8 mouse cellular contexts compared by ENCODE assay signal in the genomic region with DNA sequence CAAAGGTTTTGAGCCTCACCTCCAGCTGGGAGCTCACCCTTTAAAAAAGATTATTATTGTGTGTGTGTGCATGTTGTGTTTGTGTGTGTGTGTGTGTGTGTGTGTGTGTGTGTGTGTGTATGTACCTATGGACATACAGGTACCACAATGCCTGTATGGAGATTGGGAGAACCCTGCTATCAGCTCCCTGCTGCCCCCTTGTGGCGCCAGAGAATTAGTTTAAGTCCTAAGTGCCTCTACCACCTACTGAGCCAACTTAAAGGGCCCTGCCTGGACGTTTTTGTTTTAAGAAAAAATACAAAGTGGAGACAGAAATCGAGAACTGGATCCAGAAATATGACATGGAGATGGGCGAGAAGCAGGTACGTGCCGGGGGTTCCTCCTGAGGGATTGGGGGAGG. TPM values are rescaled to one million over a fixed set of nuclear protein-coding genes. Genes with fewer than 3 reads are reported as not detected.
DNase-seq lines count a peak whose midpoint lies in the region; ATAC-seq and TF ChIP-seq lines count a peak whose summit lies in the region.

No protein-coding gene starts in this region.

- H3K36me3 ChIP-seq in C2C12 (ENCODE audit: control insufficient read depth, insufficient read depth) = no peaks in the 10 kb centered on the region
- H3K36me3 ChIP-seq in embryonic facial prominence, embryonic 14.5 days (ENCODE audit: control insufficient read depth, insufficient read depth, low read length) = 0 out of 2 replicates have a peak, but pooled peaks cover 2% of the 10 kb centered on the region
- no peaks in the 10 kb centered on the region for H3K36me3 ChIP-seq in heart, embryonic 11.5 days (ENCODE audit: control insufficient read depth, insufficient read depth, low read length)
- H3K36me3 ChIP-seq in kidney, embryonic 14.5 days (ENCODE audit: control insufficient read depth, insufficient read depth, low read length) = no peaks in the 10 kb centered on the region; the same call in 1 of the 2 replicates
- no peaks in the 10 kb centered on the region for H3K36me3 ChIP-seq in liver, embryonic 15.5 days (replicated peaks)
- peaks cover 3% of the 10 kb centered on the region; the same call in 1 of the 2 replicates for H3K36me3 ChIP-seq in neural tube, embryonic 12.5 days

- H3ac ChIP-seq in C2C12 (ENCODE audit: control insufficient read depth, insufficient read length, low read depth) = no peak overlapping the region

- H3K9me3 ChIP-seq in embryonic facial prominence, embryonic 14.5 days (ENCODE audit: control insufficient read depth, low read length) = no peaks in the 10 kb centered on the region
- no peaks in the 10 kb centered on the region for H3K9me3 ChIP-seq in heart, embryonic 11.5 days (replicated peaks; ENCODE audit: control insufficient read depth, low read length)
- H3K9me3 ChIP-seq in kidney, embryonic 14.5 days (ENCODE audit: control insufficient read depth, low read length) = no peaks in the 10 kb centered on the region
- H3K9me3 ChIP-seq in liver, embryonic 15.5 days (replicated peaks) = no peaks in the 10 kb centered on the region
- H3K9me3 ChIP-seq in neural tube, embryonic 12.5 days = no peaks in the 10 kb centered on the region

- H3K4me2 ChIP-seq in embryonic facial prominence, embryonic 14.5 days (ENCODE audit: low read depth, low read length) = peak overlapping the region; percentile 67
- peak overlapping the region; percentile 66 for H3K4me2 ChIP-seq in heart, embryonic 11.5 days
- H3K4me2 ChIP-seq in kidney, embryonic 14.5 days (replicated peaks; ENCODE audit: low read depth, low read length) = peak overlapping the region; percentile 54
- peak overlapping the region; percentile 63 for H3K4me2 ChIP-seq in liver, embryonic 15.5 days
- H3K4me2 ChIP-seq in neural tube, embryonic 12.5 days (replicated peaks) = peak overlapping the region; percentile 67

- no peaks in the 10 kb centered on the region for H3K27me3 ChIP-seq in C2C12 (ENCODE audit: control insufficient read depth, insufficient read depth, insufficient read length)
- no peaks in the 10 kb centered on the region for H3K27me3 ChIP-seq in embryonic facial prominence, embryonic 14.5 days (replicated peaks; ENCODE audit: control insufficient read depth, insufficient read depth, low read length)
- H3K27me3 ChIP-seq in heart, embryonic 11.5 days (ENCODE audit: control insufficient read depth, insufficient read depth, low read length) = peaks cover 5% of the 10 kb centered on the region; the same call in 1 of the 2 replicates
- no peaks in the 10 kb centered on the region for H3K27me3 ChIP-seq in kidney, embryonic 14.5 days (ENCODE audit: control insufficient read depth, insufficient read depth, low read length)
- H3K27me3 ChIP-seq in liver, embryonic 15.5 days = no peaks in the 10 kb centered on the region
- H3K27me3 ChIP-seq in neural tube, embryonic 12.5 days (replicated peaks) = no peaks in the 10 kb centered on the region

- H3K4me3 ChIP-seq in C2C12 (ENCODE audit: insufficient read depth, poor library complexity, severe bottlenecking) = peak overlapping the region; percentile 11
- H3K4me3 ChIP-seq in embryonic facial prominence, embryonic 14.5 days (ENCODE audit: low read depth, low read length) = peak overlapping the region; percentile 39
- H3K4me3 ChIP-seq in heart, embryonic 11.5 days (ENCODE audit: low read depth, low read length) = peak overlapping the region; percentile 33; the same call in 1 of the 2 replicates
- H3K4me3 ChIP-seq in kidney, embryonic 14.5 days (ENCODE audit: low read length) = peak overlapping the region; percentile 32; the same call in 1 of the 2 replicates
- H3K4me3 ChIP-seq in liver, embryonic 15.5 days (replicated peaks) = peak overlapping the region; percentile 37
- H3K4me3 ChIP-seq in neural tube, embryonic 12.5 days = no peak overlapping the region; the same call in 1 of the 2 replicates

- no peaks in the 10 kb centered on the region for H3K79me2 ChIP-seq in C2C12 (ENCODE audit: control insufficient read depth, insufficient read depth)

- DNase-seq in adrenal gland, postnatal 4 days (ENCODE audit: low spot score in 2 of 2) = peak; percentile 65 to 75
- peak; percentile 87 for DNase-seq in embryonic facial prominence, embryonic 14.5 days (ENCODE audit: low spot score)
- peak; percentile 65 for DNase-seq in telencephalon, adult 2 months (ENCODE audit: low read depth, low spot score)

- peak; percentile 53 for TF ChIP-seq CTCF in C2C12 (IDR thresholded peaks at IDR 0.05; ENCODE audit: control insufficient read depth, insufficient read depth, insufficient read length)

- peak overlapping the region; percentile 53 for H3K9ac ChIP-seq in embryonic facial prominence, embryonic 14.5 days (ENCODE audit: low read depth, low read length)
- H3K9ac ChIP-seq in heart, embryonic 11.5 days (ENCODE audit: low read depth, low read length) = peak overlapping the region; percentile 63; the same call in 1 of the 2 replicates
- H3K9ac ChIP-seq in kidney, embryonic 14.5 days (ENCODE audit: low read depth, low read length) = peak overlapping the region; percentile 45; the same call in 1 of the 2 replicates
- H3K9ac ChIP-seq in liver, embryonic 15.5 days = no peak overlapping the region
- peak overlapping the region; percentile 55; the same call in 1 of the 2 replicates for H3K9ac ChIP-seq in neural tube, embryonic 12.5 days

- WGBS in embryonic facial prominence, embryonic 14.5 days = 0% methylated on average over 6 of the region's 6 CpGs
- 3% methylated on average over 6 of the region's 6 CpGs for WGBS in heart, embryonic 11.5 days (ENCODE audit: insufficient replicate concordance)
- 2% methylated on average over 6 of the region's 6 CpGs for WGBS in kidney, embryonic 14.5 days
- WGBS in liver, embryonic 15.5 days (ENCODE audit: insufficient replicate concordance) = 4% methylated on average over 6 of the region's 6 CpGs
- WGBS in neural tube, embryonic 12.5 days = under 1% methylated on average over 6 of the region's 6 CpGs

- H3K27ac ChIP-seq in embryonic facial prominence, embryonic 14.5 days (replicated peaks; ENCODE audit: low read depth, low read length) = no peak overlapping the region; the same call in 1 of the 2 replicates
- no peak overlapping the region for H3K27ac ChIP-seq in heart, embryonic 11.5 days (ENCODE audit: low read depth, low read length)
- H3K27ac ChIP-seq in kidney, embryonic 14.5 days (ENCODE audit: low read depth, low read length) = no peak overlapping the region
- no peak overlapping the region for H3K27ac ChIP-seq in liver, embryonic 15.5 days (replicated peaks)
- H3K27ac ChIP-seq in neural tube, embryonic 12.5 days = no peak overlapping the region

- no peaks in the 10 kb centered on the region; the same call in 1 of the 2 replicates for H3K4me1 ChIP-seq in embryonic facial prominence, embryonic 14.5 days (ENCODE audit: control insufficient read depth, insufficient read depth, low read length)
- H3K4me1 ChIP-seq in heart, embryonic 11.5 days (ENCODE audit: control insufficient read depth, insufficient read depth, low read length) = peaks cover 17% of the 10 kb centered on the region; the same call in 1 of the 2 replicates
- H3K4me1 ChIP-seq in kidney, embryonic 14.5 days (ENCODE audit: control insufficient read depth, insufficient read depth, low read length) = peaks cover 7% of the 10 kb centered on the region; the same call in 1 of the 2 replicates
- H3K4me1 ChIP-seq in liver, embryonic 15.5 days (replicated peaks) = peaks cover 37% of the 10 kb centered on the region
- peaks cover 5% of the 10 kb centered on the region for H3K4me1 ChIP-seq in neural tube, embryonic 12.5 days

- peak; percentile 73 for ATAC-seq in embryonic facial prominence, embryonic 14.5 days (ENCODE audit: low read depth)
- no peak for ATAC-seq in heart, embryonic 11.5 days (replicated peaks; ENCODE audit: insufficient number of reproducible peaks, low FRiP score, low TSS enrichment)
- no peak for ATAC-seq in kidney, embryonic 14.5 days (ENCODE audit: low FRiP score, low TSS enrichment)
- 0 out of 2 replicates have a peak, but pooled peaks have one; percentile 19 for ATAC-seq in liver, embryonic 15.5 days (ENCODE audit: insufficient read depth)
- no peak for ATAC-seq in neural tube, embryonic 12.5 days (ENCODE audit: low FRiP score, low read depth)

- no peaks in the 10 kb centered on the region for H3K79me3 ChIP-seq in C2C12 (ENCODE audit: low read depth)

RNA-seq across cellular contexts. Expression of a gene that starts 7.5 kb away (rescaled TPM):
- 17.2 TPM for polyA plus RNA-seq in C2C12 (2012; fragmentation: generic; extraction: Trizol)
- 10 to 100 TPM; 11.8 to 13.5 TPM for total RNA-seq in adrenal gland, postnatal 4 days (2021)
- 9.9 and 11.4 TPM in 2 replicates for polyA plus RNA-seq in embryonic facial prominence, embryonic 14.5 days (2014; fragmentation: Nextera tagmentation; extraction: Ambion mirVana)
- 5.6 and 7.9 TPM in 2 replicates for polyA plus RNA-seq in heart, embryonic 11.5 days (2014; fragmentation: Nextera tagmentation; extraction: Ambion mirVana)
- polyA plus RNA-seq in kidney, embryonic 14.5 days (2014; fragmentation: Nextera tagmentation; extraction: Ambion mirVana) = 10.4 and 11.1 TPM in 2 replicates
- polyA plus RNA-seq in liver, embryonic 15.5 days (2015; fragmentation: Nextera tagmentation; extraction: Ambion mirVana) = 4.0 TPM in 2 replicates
- 19.1 and 20.1 TPM in 2 replicates for polyA plus RNA-seq in neural tube, embryonic 12.5 days (2016; fragmentation: Nextera tagmentation; extraction: Ambion mirVana)

RNA-seq across cellular contexts. Expression of a gene that starts 7.7 kb away (rescaled TPM):
- polyA plus RNA-seq in C2C12 (2012; fragmentation: generic; extraction: Trizol) = 50.2 TPM
- 10 to 100 TPM; 47.6 to 51.4 TPM for total RNA-seq in adrenal gland, postnatal 4 days (2021)
- 28.2 and 36.4 TPM in 2 replicates for polyA plus RNA-seq in embryonic facial prominence, embryonic 14.5 days (2014; fragmentation: Nextera tagmentation; extraction: Ambion mirVana)
- polyA plus RNA-seq in heart, embryonic 11.5 days (2014; fragmentation: Nextera tagmentation; extraction: Ambion mirVana) = 22.2 and 23.5 TPM in 2 replicates
- polyA plus RNA-seq in kidney, embryonic 14.5 days (2014; fragmentation: Nextera tagmentation; extraction: Ambion mirVana) = 22.3 and 37.7 TPM in 2 replicates
- polyA plus RNA-seq in liver, embryonic 15.5 days (2015; fragmentation: Nextera tagmentation; extraction: Ambion mirVana) = 16.2 and 17.7 TPM in 2 replicates
- 57.8 and 58.3 TPM in 2 replicates for polyA plus RNA-seq in neural tube, embryonic 12.5 days (2016; fragmentation: Nextera tagmentation; extraction: Ambion mirVana)

RNA-seq across cellular contexts. Expression of a gene that starts 16.0 kb away (rescaled TPM):
- polyA plus RNA-seq in C2C12 (2012; fragmentation: generic; extraction: Trizol) = 0.33 TPM
- 1 to 10 TPM; 1.2 to 1.5 TPM for total RNA-seq in adrenal gland, postnatal 4 days (2021)
- polyA plus RNA-seq in embryonic facial prominence, embryonic 14.5 days (2014; fragmentation: Nextera tagmentation; extraction: Ambion mirVana) = 0.60 and 1.7 TPM in 2 replicates
- polyA plus RNA-seq in heart, embryonic 11.5 days (2014; fragmentation: Nextera tagmentation; extraction: Ambion mirVana) = 0.18 and 0.54 TPM in 2 replicates
- polyA plus RNA-seq in kidney, embryonic 14.5 days (2014; fragmentation: Nextera tagmentation; extraction: Ambion mirVana) = 0.57 and 1.4 TPM in 2 replicates
- polyA plus RNA-seq in liver, embryonic 15.5 days (2015; fragmentation: Nextera tagmentation; extraction: Ambion mirVana) = 0.90 and 1.2 TPM in 2 replicates
- 0.70 and 0.93 TPM in 2 replicates for polyA plus RNA-seq in neural tube, embryonic 12.5 days (2016; fragmentation: Nextera tagmentation; extraction: Ambion mirVana)

RNA-seq across cellular contexts. Expression of a gene that starts 16.4 kb away (rescaled TPM):
- polyA plus RNA-seq in C2C12 (2012; fragmentation: generic; extraction: Trizol) = 34.6 TPM
- total RNA-seq in adrenal gland, postnatal 4 days (2021) = 10 to 100 TPM; 47.5 to 49.5 TPM
- 24.8 and 26.7 TPM in 2 replicates for polyA plus RNA-seq in embryonic facial prominence, embryonic 14.5 days (2014; fragmentation: Nextera tagmentation; extraction: Ambion mirVana)
- 18.1 and 19.1 TPM in 2 replicates for polyA plus RNA-seq in heart, embryonic 11.5 days (2014; fragmentation: Nextera tagmentation; extraction: Ambion mirVana)
- 33.8 and 37.3 TPM in 2 replicates for polyA plus RNA-seq in kidney, embryonic 14.5 days (2014; fragmentation: Nextera tagmentation; extraction: Ambion mirVana)
- polyA plus RNA-seq in liver, embryonic 15.5 days (2015; fragmentation: Nextera tagmentation; extraction: Ambion mirVana) = 22.7 and 26.4 TPM in 2 replicates
- polyA plus RNA-seq in neural tube, embryonic 12.5 days (2016; fragmentation: Nextera tagmentation; extraction: Ambion mirVana) = 19.4 and 21.7 TPM in 2 replicates

RNA-seq across cellular contexts. Expression of a gene that starts 29.2 kb away (rescaled TPM):
- polyA plus RNA-seq in C2C12 (2012; fragmentation: generic; extraction: Trizol) = not detected
- total RNA-seq in adrenal gland, postnatal 4 days (2021) = under 1 TPM; 0.56 to 0.78 TPM
- polyA plus RNA-seq in embryonic facial prominence, embryonic 14.5 days (2014; fragmentation: Nextera tagmentation; extraction: Ambion mirVana) = 1.0 TPM in 1 of 2 replicates, not detected in the other
- not detected in 2 replicates for polyA plus RNA-seq in heart, embryonic 11.5 days (2014; fragmentation: Nextera tagmentation; extraction: Ambion mirVana)
- not detected in 2 replicates for polyA plus RNA-seq in kidney, embryonic 14.5 days (2014; fragmentation: Nextera tagmentation; extraction: Ambion mirVana)
- not detected in 2 replicates for polyA plus RNA-seq in liver, embryonic 15.5 days (2015; fragmentation: Nextera tagmentation; extraction: Ambion mirVana)
- not detected in 2 replicates for polyA plus RNA-seq in neural tube, embryonic 12.5 days (2016; fragmentation: Nextera tagmentation; extraction: Ambion mirVana)

Comparison
In these comparisons a context has a peak if more than half of its experiments do, and no peak if none do; other contexts are left out.
1. ATAC-seq: peak in embryonic facial prominence, embryonic 14.5 days (single experiment) and liver, embryonic 15.5 days (single experiment); none in heart, embryonic 11.5 days (single experiment), kidney, embryonic 14.5 days (single experiment) and neural tube, embryonic 12.5 days (single experiment).
2. Peak in every context shown above with its lines, with median percentiles within 50 percentile points of each other: DNase-seq and H3K4me2 ChIP-seq.